Mouse (Mus musculus) liver, embryonic 14.5 days (tissue): ENCODE data around the gene Hoxb6.

Source experiments
- CTCF ChIP-seq: IDR thresholded peaks from 2 replicates; pipeline ENCODE4 v1.5.1; 2016; ENCODE audit warnings: antibody characterized with exemption, low read depth, control low read depth
- EP300 ChIP-seq: IDR thresholded peaks from 2 replicates; pipeline ENCODE4 v1.6.1; 2016; ENCODE audit warnings: antibody characterized with exemption, low read depth

DNA sequence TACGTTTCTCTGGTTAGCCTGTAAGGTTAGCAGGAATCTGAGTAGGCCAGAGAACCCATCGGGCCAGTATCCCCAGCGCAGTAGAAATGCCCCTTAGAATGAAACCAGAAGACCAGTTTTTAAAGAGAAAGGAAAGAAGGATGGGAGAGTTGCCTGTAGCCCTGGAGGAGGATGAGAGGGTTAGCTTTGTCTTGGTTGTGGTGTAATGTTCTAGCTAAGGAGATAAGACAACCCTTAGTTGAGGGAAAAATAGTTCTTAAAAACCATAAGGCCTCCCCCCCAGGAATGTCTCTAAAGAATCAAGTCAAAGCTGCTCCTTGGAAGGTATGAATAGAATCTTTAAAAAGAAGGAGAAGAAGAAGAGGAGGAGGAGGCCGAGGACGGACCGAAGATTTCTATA, 30.5 kb downstream of the Hoxb6 start:
- TF ChIP-seq EP300 (no peak), CTCF (no peak)
